ENCODE assay signal across 9 mouse cellular contexts in genomic region chr5:63872176-63872932, GRCm38 (mm10).
DNase-seq lines count a peak whose midpoint lies in the region; ATAC-seq lines count a peak whose summit lies in the region.
"Had no signal": no experiment of that assay in that cellular context is flagged by ENCODE, and none has a peak within 500 bp of the region (broad histone marks: within the 10 kb centered on the region; RNA-seq: fewer than 3 reads in every experiment).

No protein-coding gene starts in this region.

- DNase-seq in Muller cell, postnatal 12 days (ENCODE audit: inconsistent ontology term): peak; percentile 69
- peak; percentile 20 for DNase-seq in cerebellum, adult 9-10 months
- peak; percentile 11 to 33 for DNase-seq in frontal cortex, postnatal 36 days (ENCODE audit: low spot score in 2 of 2)
- DNase-seq in adrenal gland, postnatal 4 days (ENCODE audit: low spot score in 2 of 2): no peak
- no peak for DNase-seq in thymus, postnatal 36 days
- no peak for DNase-seq in spleen, postnatal 10 days (ENCODE audit: low spot score in 2 of 2)
- DNase-seq in lung, postnatal 14 days: no peak

- 0 out of 2 replicates have a peak overlapping the region, but pooled peaks have one; percentile 39 for H3K27ac ChIP-seq in midbrain, embryonic 12.5 days (replicated peaks)

- WGBS in midbrain, embryonic 12.5 days: 28% methylated on average over 17 of the region's 17 CpGs

- peak overlapping the region; percentile 30 for H3K4me2 ChIP-seq in midbrain, embryonic 12.5 days (replicated peaks)

- H3K36me3 ChIP-seq in midbrain, embryonic 12.5 days: no peaks in the 10 kb centered on the region

- peak; percentile 75 for ATAC-seq in midbrain, embryonic 12.5 days (ENCODE audit: low FRiP score, low read depth)

- H3K9me3 ChIP-seq in midbrain, embryonic 12.5 days: peaks cover 3% of the 10 kb centered on the region; the same call in 1 of the 2 replicates

- H3K4me3 ChIP-seq in midbrain, embryonic 12.5 days: no peak overlapping the region
- H3K4me3 ChIP-seq: myocyte had no signal

- H3K4me1 ChIP-seq in midbrain, embryonic 12.5 days: peaks cover 9% of the 10 kb centered on the region

- peaks cover 22% of the 10 kb centered on the region; the same call in 1 of the 2 replicates for H3K27me3 ChIP-seq in midbrain, embryonic 12.5 days

- no peak overlapping the region for H3K9ac ChIP-seq in midbrain, embryonic 12.5 days (replicated peaks)

Comparison
In these comparisons a context has a peak if more than half of its experiments do, and no peak if none do; other contexts are left out.
1. DNase-seq: peak in Muller cell, postnatal 12 days (single experiment), cerebellum, adult 9-10 months (single experiment) and frontal cortex, postnatal 36 days (2 of 2); none in adrenal gland, postnatal 4 days (0 of 2), thymus, postnatal 36 days (0 of 2), spleen, postnatal 10 days (0 of 2) and lung, postnatal 14 days (single experiment).